Mouse (Mus musculus) ovary, adult 18-20 months (tissue): ENCODE measurements around the gene Praf2.
"Not testable (repeated sequence)": the region's sequence is repeated elsewhere in the genome, so short reads cannot be mapped to it uniquely, and the experiment has no call there.

ENCODE experiments used
- DNase-seq: peaks from one replicate; pipeline ENCODE4 v3.0.0; 2022; ENCODE audit warnings: low spot score, mixed read lengths

Gene Praf2

GRCm38 (mm10) chrX:7739336-7740081, 11.3 kb downstream of the Praf2 start:
- DNase-seq = no peak

DNA sequence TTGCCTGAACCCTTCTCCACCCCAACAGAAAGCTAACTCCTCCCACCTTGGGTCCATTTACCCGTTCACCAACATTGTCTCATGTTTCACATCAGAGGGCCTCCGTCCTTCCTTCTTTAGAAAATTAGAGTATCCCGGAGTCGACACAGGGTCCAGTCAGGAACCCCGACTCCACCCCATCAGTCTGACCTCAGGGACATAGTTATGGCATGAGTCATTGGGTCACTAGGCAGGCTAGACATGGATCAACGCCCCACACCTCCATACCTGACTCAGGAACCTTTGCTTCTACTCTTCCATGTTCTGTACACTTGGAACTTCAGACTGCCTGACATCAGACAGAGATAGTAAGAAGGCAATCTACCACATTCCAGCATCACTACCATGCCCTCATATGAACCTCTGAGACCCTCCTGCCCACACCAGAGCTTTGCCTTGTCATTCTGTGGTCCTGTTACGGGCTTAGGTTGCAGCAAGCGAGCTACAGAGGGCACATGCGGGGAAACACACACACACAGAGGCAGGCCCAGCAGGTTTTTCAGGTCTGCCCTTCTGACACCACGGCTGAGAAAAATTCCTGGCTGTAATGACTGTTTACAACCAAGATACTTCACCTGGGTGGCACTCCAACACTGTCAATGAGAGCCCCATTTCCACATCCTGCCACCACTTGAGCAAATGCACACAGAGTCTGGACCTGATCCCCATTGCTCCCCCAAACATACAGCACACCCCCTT, 12.0 kb downstream of the Praf2 start:
- no peak for DNase-seq

- DNase-seq = no peak
These were observed 12.9 kb downstream of the Praf2 start for GRCm38 (mm10) chrX:7741103-7741502.

DNA sequence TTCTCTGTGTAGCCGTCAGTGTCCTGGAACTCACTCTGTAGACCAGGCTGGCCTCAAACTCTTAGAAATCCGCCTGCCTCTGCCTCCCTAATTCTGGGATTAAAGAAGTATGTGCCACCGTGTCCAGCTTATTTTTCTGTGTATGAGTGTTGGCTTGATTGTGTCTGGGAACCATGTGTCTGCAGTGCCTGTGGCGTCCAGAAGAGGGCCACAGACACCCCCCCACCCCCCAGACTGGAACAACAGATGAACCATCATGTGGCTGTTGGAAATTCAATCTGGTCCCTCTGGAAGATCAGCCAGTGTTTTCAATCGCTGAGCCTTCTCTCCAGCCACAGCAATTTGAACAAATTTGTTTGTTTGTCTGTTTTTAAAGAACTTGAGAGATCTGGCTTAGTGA, 15.2 kb downstream of the Praf2 start:
- no peak for DNase-seq

- DNase-seq = no peak
These were observed 16.7 kb downstream of the Praf2 start for GRCm38 (mm10) chrX:7744940-7745339.

DNA sequence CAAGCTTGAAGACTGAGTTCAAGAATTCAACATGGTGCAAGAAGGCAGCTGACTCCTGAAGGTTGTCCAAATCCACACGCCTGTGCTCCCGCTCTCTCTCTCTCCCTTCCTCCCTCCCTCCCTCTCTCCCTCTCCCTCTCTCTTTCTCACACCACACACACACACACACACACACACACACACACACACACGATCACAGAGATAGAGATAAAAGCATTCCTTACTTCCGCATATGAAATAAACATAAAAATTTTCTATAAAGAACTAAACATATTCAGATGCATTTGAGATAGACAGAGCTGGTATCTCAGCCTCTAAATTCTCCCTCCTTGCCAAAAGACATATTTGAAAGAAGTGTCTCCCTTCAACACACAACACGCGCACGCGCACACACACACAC, 17.2 kb downstream of the Praf2 start:
- DNase-seq = no peak

DNA sequence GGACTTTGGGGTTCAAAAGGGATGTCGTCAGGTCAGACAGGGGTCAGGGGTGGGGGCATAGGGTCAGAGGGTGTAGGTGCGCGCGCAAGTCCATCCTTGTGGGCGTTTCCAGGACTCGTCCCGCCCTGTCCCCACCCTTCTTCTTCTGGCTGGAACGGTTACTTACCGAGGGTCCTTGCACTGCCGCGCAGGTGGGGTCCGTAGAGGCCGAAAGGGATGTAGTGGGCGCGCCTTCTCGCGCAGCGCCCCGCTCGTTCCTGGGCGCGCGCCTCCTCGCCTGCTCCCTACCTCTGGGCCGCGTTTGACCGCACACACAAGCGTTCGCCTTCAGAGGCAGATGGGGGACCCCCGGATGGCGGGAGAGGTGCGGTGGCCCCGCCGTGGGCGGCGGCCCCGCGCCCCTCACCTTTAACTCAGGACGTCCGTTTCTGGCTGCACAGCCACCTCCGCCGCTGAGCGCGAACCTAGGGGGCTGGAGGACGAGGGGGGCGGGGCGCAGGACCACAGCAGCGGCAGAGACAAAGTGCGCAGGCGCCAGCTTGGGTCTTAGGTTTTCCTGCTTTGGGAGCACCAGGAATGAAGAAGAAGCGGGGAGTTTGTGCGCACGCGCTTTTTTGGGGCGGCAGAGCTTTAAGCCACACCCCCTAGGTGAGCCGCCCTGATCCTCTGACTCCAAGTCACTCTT, 22.3 kb downstream of the Praf2 start, which contains the start of gene Ccdc120:
TSS of gene Ccdc120 (minus strand) at position 474 of the 685 bp plus-strand sequence.
- peak; percentile 59 for DNase-seq

DNA sequence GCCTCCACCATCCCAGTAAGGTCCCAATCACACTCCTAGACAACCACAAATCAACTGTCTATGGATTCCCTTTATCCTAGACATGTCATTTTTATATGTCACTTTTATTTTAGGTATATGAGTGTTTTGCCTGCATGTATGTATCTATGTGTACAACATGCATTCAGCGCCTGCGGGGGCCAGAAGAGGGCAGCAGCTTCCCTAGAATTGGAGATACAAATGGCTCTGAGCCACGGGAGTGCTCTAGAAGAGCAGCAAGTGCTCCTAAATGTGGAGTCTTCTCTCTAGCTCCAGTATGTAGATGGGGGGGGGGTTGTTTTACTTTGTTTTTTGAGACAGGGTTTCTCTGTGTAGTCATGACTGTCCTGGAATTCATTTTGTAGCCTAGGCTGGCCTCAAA, 25.4 kb downstream of the Praf2 start:
- DNase-seq = not testable (repeated sequence)

GRCm38 (mm10) chrX:7762137-7762920, 34.1 kb downstream of the Praf2 start, which contains the start of gene Tfe3:
TSS of gene Tfe3 (plus strand) at chrX:7762560.
- peak; percentile 93 for DNase-seq

DNA sequence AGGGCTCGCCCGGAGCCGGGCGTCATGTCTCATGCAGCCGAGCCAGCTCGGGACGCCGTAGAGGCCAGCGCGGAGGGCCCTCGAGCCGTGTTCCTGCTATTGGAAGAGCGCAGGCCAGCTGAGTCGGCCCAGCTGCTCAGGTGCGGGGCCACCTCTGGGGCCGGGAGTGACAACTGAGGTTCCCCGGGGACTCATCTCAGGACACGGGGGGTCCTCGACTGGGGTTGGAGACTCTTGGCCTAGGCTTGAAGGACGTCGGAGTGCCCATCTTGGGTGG, 34.6 kb downstream of the Praf2 start:
- DNase-seq = no peak

- peak; percentile 43 for DNase-seq
These were observed 35.6 kb downstream of the Praf2 start for GRCm38 (mm10) chrX:7763631-7764393.

GRCm38 (mm10) chrX:7764657-7765280, 36.5 kb downstream of the Praf2 start:
- DNase-seq = no peak

DNA sequence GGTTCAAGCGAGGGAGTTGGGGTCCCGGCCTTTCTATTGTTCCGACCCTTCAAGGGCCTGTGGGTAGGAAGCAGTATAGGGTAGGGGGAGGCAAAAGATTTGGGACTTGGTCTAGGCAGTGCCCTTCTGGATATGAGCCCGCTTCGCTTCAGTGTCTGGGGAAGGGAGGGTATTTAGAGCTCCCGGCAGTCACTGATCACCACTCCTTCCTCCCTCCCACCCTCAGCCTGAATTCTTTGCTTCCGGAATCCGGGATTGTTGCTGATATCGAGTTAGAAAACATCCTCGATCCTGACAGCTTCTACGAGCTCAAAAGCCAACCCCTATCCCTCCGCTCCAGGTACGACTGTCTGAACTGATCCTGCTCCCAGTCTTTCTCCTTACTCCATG, 37.0 kb downstream of the Praf2 start:
- no peak for DNase-seq

GRCm38 (mm10) chrX:7765764-7766163, 37.5 kb downstream of the Praf2 start:
- DNase-seq = peak; percentile 59

DNA sequence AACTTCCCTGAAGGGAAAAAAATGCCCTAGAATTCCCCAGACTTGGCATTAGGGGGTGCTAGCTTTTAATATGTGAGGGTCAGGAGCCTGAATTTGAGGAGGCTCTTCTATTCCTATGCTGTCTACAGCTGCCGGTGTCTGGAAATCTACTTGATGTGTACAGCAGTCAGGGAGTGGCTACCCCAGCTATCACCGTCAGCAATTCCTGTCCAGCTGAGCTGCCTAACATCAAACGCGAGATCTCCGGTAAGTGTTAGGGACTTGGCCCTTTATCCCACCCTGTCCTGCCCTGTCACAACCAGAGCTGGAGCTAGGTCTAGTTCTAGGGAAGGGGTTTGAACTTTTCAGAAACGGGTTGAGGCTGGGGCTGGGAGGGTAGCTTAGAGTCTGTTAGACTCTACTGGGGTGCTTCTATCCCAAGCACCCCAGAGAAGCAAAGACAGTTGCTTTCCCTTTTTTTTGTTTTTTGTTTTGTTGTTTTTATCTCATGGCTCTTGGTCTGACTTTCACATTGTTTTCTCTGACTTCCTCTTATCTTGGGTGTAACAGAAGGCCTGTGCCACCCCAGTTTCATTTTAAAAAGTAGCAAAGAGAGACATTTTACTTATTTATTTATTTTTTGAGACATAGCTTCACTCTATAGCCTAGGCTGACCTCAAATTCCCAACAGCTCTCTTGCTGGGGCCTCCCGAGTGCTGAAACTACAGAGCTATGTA, 41.2 kb downstream of the Praf2 start:
- no peak for DNase-seq

- no peak for DNase-seq
These were observed 44.5 kb downstream of the Praf2 start for GRCm38 (mm10) chrX:7772766-7773165.

- DNase-seq = no peak
These were observed 47.4 kb downstream of the Praf2 start for GRCm38 (mm10) chrX:7775501-7776205.

DNA sequence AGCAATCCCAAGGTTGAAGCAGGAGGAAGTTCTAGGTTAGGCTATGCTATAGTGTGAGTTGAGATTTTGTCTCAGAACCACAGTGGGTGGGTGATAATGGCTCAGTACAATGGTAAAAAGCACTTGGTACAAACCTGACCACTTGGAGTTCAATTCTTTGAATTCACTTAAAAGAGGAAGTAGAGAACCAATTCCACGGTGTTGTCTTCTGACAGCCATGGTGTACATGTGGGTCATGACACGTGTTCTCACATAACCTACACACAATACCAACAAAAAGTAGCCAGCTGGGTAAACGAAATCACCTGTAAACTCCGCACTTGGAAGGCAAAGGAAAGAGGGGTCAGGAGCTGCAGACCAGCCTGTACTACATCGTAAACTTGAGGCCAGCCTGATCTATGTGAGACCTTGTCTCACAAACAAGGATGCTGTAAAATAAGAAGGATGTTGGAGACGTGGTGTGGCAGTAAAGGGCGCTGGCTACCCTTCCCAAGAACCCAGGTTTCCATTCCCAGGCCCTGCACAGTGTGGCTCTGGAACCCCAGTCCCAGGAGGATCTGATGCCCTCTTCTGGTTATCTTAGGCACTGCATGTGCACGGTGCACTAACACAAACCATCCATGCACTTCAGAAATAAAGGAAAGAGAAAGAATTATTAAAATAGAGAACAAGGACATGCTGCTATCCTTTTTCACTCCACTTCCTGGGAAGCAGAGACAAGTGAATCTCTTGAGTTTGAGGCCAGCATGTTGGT, 48.3 kb downstream of the Praf2 start:
- DNase-seq = no peak
